Mouse (Mus musculus): ENCODE data around the gene Opa3.

Gene Opa3

DNA sequence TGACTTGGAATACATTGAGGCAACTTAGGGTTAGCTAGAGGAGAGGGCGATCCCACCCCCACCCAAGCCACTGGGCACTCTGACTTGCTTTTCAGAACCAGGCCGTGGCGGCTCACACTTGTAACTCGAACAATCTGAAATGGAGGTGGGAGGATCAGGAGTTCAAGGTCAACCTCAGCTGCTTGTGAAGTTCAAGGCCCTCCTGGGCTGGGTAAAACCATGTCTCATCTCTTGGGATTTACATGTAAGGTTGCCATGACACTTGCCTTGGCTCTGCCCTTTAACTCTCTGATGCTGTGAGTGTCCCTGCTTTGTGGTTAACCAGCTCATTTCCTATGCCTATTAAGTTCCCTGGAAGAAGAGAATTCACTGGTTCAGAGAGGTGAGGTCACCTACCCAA is 18.6 kb upstream of the Opa3 start:
- POLR2A ChIA-PET, result interaction anchor here (0.6 to 2.5 kb wide), 35 partner anchors 8 to 207 kb away, joined by 3 to 16 read pairs (median 4); partner anchors contain the start of genes Eml2 (in 2 of the 4), Fbxo46 (in 1 of the 4), Qpctl (in 1 of the 4) and Snrpd2 (in 1 of the 4)
- CTCF ChIA-PET, result interaction anchor here (0.5 to 3.6 kb wide), 70 partner anchors 8 to 311 kb away, joined by 3 to 47 read pairs (median 5); partner anchors contain the start of genes Eml2 (in 2 of the 4), Cd3eap (in 1 of the 4), Ercc1 (in 1 of the 4) and Fbxo46 (in 1 of the 4)

DNA sequence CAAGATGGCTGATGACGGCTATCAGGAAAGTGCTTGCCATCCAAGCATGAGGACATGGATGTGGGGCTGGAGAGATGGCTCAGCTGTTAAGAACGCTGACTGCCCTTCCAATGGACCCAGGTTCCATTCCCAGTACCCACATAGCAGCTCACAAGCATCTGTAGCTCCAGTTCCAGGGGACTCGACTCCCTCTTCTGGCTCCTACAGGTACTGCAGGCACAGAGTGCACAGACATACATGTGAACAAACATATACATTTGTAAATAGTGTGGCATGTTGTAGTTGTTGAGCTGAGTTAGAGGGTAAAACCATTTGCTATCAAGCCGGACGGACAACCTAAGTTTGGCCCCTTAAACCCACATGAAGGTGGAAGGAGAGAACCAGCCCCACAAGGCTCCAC is 18.1 kb upstream of the Opa3 start:
- ChIA-PET CTCF (interaction anchor here (0.6 to 3.6 kb wide), 53 partner anchors 8 to 156 kb away, joined by 3 to 47 read pairs (median 5); partner anchors contain the start of genes Eml2 (in 2 of the 4), Ercc1 (in 1 of the 4), Fosb (in 1 of the 4) and Ppm1n (in 1 of the 4)), POLR2A (interaction anchor here (0.6 to 2.5 kb wide), 29 partner anchors 10 to 207 kb away, joined by 3 to 16 read pairs (median 5); partner anchors contain the start of genes Eml2 (in 1 of the 4), Qpctl (in 1 of the 4), Snrpd2 (in 1 of the 4) and Vasp (in 1 of the 4))

DNA sequence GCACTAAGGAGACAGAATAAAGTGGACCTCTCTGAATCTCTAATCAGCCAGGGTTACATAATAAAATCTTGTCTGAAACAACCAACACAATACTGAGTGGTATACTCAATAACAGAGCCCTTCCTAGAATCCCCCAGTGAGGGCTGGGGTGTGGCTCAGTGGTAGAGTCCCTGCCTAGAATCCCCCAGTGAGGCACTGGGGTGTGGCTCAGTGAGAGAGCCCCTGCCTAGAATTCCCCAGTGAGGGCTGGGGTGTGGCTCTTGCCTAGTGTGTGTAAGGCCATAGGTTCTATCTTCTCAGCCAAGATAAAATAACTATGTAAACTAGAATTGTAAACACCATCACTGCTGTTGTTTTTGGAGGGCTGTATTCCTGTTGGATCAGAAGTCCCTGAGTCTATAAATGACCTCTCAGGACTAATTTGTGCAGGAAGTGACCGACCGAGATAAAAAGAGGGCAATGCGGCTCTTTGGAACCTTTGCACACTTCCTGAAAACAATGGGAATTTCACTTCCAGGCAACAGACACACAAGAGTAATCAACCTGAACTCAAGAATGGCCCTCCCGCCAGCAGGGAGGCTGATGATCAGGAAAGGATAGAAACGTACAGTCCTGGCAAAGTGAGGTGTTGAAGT is 17.0 kb upstream of the Opa3 start:
- CTCF ChIA-PET, result interaction anchor here in 1 of 4 experiments (1.0 kb wide), 1 partner anchor 17 kb away, joined by 3 read pairs; no protein-coding TSS in a partner anchor

DNA sequence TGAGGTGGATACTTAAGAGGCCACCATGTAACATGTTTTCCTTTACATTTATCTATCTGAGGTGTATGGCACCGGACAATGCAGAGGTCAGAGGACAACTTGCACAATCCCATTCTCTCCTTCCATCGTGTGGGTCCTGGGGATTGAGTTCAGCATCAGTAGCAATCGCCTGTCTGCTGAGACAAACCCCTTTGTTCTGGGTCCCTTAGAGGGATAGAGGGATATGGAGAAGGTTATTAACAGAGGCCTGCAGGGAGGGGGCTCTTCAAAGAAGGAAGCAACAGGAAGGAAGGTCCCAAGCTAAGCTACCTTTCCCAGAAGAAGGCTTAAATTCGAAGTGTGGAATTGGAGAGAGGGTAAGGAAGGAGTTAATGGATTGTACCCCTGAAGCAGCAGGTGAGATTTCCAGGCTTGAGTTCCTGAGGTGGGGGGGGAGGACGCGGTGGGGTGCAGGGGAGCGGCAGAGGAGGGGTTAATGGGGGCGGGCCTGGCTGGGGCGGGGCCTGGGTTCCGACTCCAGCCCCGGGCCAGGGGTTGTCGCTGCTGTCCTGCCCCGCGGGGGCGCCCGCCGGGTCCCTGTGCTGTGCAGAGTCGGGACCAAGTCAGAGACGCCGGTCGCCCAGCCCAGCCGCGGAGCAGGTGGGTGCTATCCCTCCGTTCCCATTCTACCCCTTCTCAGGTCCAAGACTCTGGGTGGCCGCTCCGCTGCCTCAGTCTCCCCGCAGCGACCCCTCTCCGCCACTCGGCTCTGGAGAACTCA is 16.0 kb upstream of the Opa3 start, which contains the start of gene Gpr4:
Gpr4 (plus strand) TSS at position 543 of the 760 bp plus-strand sequence.
- POLR2A ChIA-PET, result interaction anchor here in 2 of 4 experiments (0.7 to 1.6 kb wide), 6 partner anchors 10 to 92 kb away, joined by 3 to 5 read pairs (median 4); partner anchors contain the start of gene Fbxo46 (in 1 of the 2)
- CTCF ChIA-PET, result interaction anchor here in 3 of 4 experiments (0.6 to 1.0 kb wide), 4 partner anchors 10 to 464 kb away, joined by 3 to 13 read pairs (median 6); partner anchors contain the start of gene Cd3eap (in 1 of the 3)

More for the DNA sequence above, 17.0 kb upstream of the Opa3 start:
- POLR2A ChIA-PET, result interaction anchor here in 2 of 4 experiments (0.9 to 1.6 kb wide), 3 partner anchors 17 to 61 kb away, joined by 3 to 5 read pairs (median 4); no protein-coding TSS in a partner anchor

DNA sequence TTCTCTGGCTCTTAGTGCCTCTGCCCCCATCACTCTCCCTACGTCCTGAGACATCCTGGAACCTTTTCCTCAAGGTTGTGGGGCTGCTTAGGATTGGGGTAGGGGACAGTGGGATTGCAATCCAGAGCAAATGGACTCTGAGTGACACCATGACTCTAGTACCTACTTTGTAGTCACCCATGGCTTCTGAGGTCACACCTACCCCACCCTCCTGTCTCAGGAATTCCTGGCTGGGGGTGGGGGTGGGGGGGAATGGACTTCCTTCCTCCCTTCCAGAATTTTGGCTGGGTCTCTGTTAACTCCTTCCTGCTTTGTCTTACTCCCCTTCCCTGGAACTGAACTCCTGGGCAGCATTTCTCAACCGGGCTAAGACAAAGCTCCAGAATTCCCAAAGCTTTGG is 14.7 kb upstream of the Opa3 start:
- ChIA-PET POLR2A (interaction anchor here in 3 of 4 experiments (0.5 to 1.8 kb wide), 8 partner anchors 15 to 192 kb away, joined by 3 to 7 read pairs (median 4); partner anchors contain the start of gene Opa3 (in 1 of the 3)), CTCF (interaction anchor here in 2 of 4 experiments (0.6 to 1.3 kb wide), 8 partner anchors 11 to 304 kb away, joined by 3 to 6 read pairs (median 3); no protein-coding TSS in a partner anchor)

DNA sequence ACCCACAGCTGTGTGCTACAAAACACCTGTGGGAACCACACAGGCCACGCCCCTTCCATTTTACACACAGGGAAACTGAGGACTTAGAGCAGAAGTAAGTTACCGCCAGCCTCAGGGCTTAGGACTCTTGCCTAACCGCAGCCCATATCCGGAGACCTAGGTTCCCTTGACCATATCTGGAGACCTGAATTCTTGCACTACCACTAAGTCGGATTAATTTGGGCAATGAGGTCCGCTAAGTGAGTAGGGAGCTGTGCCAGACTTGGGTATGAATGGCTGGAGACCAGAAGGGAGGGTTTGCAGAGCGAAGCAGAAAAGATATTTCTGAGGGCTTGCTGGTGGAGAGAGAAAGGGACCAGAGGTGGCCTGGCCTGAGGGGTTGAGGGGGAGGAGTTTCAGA is 13.8 kb upstream of the Opa3 start:
- ChIA-PET POLR2A (interaction anchor here in 3 of 4 experiments (0.7 to 1.8 kb wide), 10 partner anchors 10 to 218 kb away, joined by 3 to 7 read pairs (median 3); partner anchors contain the start of gene Opa3 (in 1 of the 3)), CTCF (interaction anchor here in 3 of 4 experiments (0.6 to 1.3 kb wide), 5 partner anchors 12 to 36 kb away, joined by 3 to 14 read pairs (median 4); no protein-coding TSS in a partner anchor)

DNA sequence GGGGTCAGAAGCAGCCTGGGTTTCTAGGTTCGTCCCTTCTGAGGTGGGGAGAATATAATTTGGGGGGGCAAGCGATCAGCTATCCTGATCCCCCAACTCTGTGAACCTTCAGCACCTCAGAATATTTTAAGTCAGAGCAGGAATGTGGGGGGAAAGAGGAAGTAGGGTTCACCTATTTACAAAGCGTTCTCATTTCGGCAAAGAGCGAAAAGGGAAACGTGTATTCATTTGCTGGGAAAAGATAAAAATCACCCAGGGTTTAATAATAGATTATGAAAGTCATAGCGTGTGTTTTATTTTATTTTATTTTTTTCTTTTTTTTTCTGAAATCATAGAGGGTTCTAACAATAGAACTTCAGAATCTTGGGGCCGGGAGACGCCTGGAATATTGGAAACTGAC is 13.2 kb upstream of the Opa3 start:
- ChIA-PET CTCF (interaction anchor here in 3 of 4 experiments (0.6 to 1.0 kb wide), 5 partner anchors 12 to 262 kb away, joined by 3 to 14 read pairs (median 4); no protein-coding TSS in a partner anchor), POLR2A (interaction anchor here in 3 of 4 experiments (0.6 to 1.8 kb wide), 8 partner anchors 10 to 217 kb away, joined by 3 to 7 read pairs (median 3); no protein-coding TSS in a partner anchor)

DNA sequence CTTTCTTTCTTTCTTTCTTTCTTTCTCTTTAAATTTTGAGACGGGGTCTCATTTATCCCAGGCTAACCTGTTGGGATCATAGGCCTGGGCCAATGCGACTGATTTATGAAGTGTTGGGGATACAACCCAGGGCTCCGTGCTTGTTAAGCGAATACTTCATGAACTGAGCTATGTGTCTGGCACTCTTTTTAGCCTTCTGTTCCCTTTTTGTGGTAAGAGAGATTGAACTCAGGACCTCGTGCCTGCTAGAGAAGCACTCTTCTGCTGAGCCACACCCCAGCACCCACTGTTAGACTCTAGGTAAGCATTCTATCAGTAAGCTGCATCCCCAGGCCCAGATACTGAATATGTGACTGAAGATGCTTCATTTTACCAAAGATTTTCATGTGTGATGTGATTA is 10.6 kb upstream of the Opa3 start:
- ChIA-PET POLR2A (interaction anchor here in 3 of 4 experiments (0.6 to 2.5 kb wide), 8 partner anchors 9 to 40 kb away, joined by 3 to 19 read pairs (median 4); partner anchors contain the start of gene Opa3 (in 1 of the 3)), CTCF (interaction anchor here in 3 of 4 experiments (0.5 to 1.7 kb wide), 6 partner anchors 8 to 149 kb away, joined by 3 to 9 read pairs (median 4); no protein-coding TSS in a partner anchor)

DNA sequence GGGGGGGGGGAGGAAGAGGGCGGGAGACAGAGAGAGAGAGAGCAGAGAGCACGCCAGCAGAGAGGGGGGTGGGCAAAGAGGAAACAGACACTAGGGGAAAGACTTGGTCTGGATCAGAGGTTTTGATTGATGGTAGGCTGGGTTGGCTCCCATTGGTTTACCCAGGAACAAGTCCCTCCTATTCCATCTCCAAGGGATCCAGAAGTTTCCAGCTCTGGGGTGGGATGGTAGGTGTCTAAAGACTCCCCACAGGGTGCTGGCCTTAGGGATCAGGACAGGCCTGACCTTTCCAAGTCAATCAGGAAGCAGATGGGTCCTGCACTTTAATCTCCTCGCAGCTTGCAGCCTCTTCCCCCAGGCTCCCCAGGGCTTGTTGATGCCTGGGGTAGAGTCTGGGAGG is 10.2 kb upstream of the Opa3 start:
- ChIA-PET POLR2A (interaction anchor here in 3 of 4 experiments (0.8 to 2.5 kb wide), 8 partner anchors 9 to 90 kb away, joined by 3 to 19 read pairs (median 4); partner anchors contain the start of gene Opa3 (in 1 of the 3)), CTCF (interaction anchor here (0.7 to 1.7 kb wide), 8 partner anchors 8 to 49 kb away, joined by 3 to 9 read pairs (median 4); no protein-coding TSS in a partner anchor)

DNA sequence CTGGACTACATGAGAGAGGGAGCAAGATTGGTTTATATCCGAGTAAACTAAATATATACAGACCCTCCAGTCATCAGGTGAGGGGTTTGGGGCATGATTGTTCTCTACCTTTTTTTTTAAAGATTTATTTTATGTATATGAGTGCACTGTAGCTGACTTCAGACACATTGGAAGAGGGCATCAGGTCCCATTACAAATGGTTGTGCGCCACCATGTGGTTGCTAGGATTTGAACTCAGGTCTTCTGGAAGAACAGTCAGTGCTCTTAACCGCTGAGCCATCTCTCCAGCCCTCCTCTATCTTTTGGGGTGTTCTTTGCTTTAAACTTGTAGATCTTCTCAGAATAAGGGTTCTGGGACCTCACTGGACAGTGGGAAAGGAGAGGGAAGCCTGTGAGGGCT is 8.1 kb upstream of the Opa3 start:
- POLR2A ChIA-PET, result interaction anchor here in 2 of 4 experiments (1.0 to 3.0 kb wide), 4 partner anchors 10 to 164 kb away, joined by 3 to 10 read pairs (median 4); no protein-coding TSS in a partner anchor
- CTCF ChIA-PET, result interaction anchor here in 3 of 4 experiments (0.5 to 1.3 kb wide), 8 partner anchors 10 to 161 kb away, joined by 3 to 8 read pairs (median 3); no protein-coding TSS in a partner anchor

DNA sequence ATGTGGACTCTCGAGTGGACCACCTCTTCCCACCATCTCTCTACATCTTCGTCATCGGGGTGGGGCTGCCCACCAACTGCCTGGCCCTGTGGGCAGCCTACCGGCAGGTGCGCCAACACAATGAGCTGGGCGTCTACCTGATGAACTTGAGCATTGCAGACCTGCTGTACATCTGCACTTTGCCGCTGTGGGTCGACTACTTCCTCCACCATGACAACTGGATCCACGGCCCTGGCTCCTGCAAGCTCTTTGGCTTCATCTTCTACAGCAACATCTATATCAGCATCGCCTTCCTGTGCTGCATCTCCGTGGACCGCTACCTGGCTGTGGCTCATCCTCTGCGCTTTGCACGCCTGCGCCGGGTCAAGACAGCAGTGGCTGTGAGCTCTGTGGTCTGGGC is 5.9 kb upstream of the Opa3 start:
- ChIA-PET POLR2A (interaction anchor here in 2 of 4 experiments (0.5 to 3.0 kb wide), 8 partner anchors 13 to 59 kb away, joined by 3 to 13 read pairs (median 6); partner anchors contain the start of gene Ppm1n (in 1 of the 2)), CTCF (interaction anchor here (0.6 to 1.7 kb wide), 8 partner anchors 12 to 361 kb away, joined by 3 to 8 read pairs (median 4); no protein-coding TSS in a partner anchor)

DNA sequence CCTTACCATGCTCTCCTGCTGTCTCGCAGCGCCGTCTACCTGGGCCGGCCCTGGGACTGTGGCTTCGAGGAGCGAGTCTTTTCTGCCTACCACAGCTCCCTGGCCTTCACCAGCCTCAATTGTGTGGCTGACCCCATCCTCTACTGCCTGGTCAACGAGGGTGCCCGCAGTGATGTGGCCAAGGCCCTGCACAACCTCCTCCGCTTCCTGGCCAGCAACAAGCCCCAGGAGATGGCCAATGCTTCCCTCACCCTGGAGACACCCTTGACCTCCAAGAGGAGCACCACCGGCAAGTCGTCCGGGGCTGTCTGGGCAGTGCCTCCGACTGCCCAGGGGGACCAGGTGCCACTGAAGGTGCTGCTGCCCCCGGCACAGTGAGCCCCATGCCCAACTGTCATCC is 5.3 kb upstream of the Opa3 start:
- ChIA-PET CTCF (interaction anchor here (0.5 to 1.7 kb wide), 6 partner anchors 13 to 220 kb away, joined by 3 to 8 read pairs (median 4); no protein-coding TSS in a partner anchor), POLR2A (interaction anchor here in 2 of 4 experiments (1.2 to 3.0 kb wide), 6 partner anchors 14 to 58 kb away, joined by 3 to 13 read pairs (median 8); partner anchors contain the start of gene Ppm1n (in 1 of the 2))

DNA sequence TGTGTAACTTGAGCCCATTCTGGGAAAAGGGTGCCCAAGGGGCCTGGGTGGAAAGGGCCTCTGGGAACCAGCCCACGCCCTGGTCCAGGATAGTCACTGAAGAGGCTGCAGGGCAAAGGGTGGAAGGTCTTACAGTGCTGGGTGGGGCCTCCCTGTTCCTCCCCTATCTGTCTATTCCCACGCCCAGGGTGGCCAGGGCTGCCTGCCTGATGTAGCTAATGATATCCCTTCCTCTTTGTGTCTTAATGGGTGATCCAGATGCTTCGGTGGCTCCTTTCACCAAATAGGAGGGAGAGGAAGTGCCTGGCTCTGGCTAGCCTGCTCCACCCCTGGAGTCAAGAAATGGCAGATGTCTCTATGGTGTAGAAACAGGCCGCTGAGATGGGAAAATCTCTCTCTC is 3.2 kb upstream of the Opa3 start:
- CTCF ChIA-PET, result interaction anchor here in 2 of 4 experiments (0.5 to 0.7 kb wide), 2 partner anchors 46 to 171 kb away, joined by 4 read pairs; partner anchors contain the start of gene Rsph6a (in 1 of the 2)

DNA sequence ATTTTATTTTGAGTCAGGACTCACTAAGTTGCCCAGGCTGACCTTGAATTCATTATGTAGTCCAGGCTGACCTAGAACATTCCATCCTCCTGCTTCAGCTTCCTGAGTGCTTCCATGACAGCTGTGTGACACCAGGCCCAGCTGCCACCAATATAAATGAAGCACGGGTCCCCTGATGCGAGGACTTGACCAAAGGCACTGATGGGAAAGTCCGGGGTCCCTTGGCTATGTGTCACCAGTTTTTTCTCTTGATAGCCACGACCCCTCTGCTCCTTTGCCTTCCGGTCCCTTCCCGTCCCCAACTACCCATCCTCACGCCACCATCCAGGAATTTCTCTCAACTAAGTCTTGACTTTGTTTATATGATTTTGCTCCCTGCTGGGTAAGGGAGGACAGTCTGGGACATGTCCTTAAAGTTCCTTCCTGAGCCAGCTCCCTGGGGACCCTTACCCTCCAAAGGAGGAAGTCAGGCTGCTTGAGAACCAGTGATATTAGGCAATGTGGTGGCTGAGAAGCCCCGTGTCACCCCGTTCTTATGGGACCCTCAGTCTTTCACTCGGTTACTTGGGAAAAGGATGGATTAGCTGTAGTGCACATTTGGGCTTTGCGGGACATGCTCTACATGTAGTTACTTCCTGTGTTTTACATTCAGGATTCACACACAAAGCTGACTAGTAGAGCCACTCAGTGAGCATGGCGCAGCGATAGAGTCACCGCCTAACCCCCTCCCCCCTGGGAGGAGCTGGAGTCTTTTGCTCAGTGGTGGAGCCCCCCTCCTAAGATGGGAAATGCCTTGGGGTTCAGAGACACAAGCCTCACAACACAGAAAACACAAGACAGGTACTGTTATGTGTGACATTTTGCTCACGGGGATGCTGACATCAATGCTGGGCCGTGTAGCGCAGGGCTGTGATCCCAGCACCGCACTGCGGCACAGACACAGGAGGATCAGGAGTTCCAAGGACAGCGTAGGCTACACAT is 1.0 kb upstream of the Opa3 start:
- ChIA-PET CTCF (interaction anchor here in 2 of 4 experiments (0.7 to 1.8 kb wide), 13 partner anchors 13 to 87 kb away, joined by 3 to 12 read pairs (median 3); partner anchors contain the start of gene Ppm1n (in 1 of the 2)), POLR2A (interaction anchor here (0.6 to 6.7 kb wide), 23 partner anchors 9 to 160 kb away, joined by 3 to 82 read pairs (median 4); partner anchors contain the start of genes Fosb (in 1 of the 4), Gpr4 (in 1 of the 4) and Vasp (in 1 of the 4))

More for the DNA sequence above, 3.2 kb upstream of the Opa3 start:
- POLR2A ChIA-PET, result interaction anchor here in 1 of 4 experiments (0.6 to 1.1 kb wide), 2 partner anchors 10 to 27 kb away, joined by 3 read pairs; no protein-coding TSS in a partner anchor

DNA sequence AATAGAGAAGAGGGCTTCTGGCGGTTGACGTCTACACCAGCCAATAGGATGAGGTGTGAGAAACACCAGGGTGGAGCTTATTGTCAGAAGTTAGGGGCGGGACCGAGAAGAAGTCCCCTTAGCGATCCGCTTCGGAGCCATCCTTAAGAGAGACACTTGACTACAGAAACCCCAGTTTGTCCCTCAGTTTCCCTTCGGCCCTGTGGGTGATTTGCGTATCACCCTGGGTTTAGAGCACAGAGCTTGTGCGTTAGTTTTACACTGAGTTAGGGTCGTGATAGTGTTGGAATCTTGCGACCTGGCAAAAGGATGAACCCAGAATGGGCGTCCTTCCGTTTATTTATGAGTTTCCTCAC is 637 bp downstream of the Opa3 start:
- POLR2A ChIA-PET, result interaction anchor here in 3 of 4 experiments (0.6 to 6.7 kb wide), 102 partner anchors 9 to 586 kb away, joined by 3 to 82 read pairs (median 4); partner anchors contain the start of genes Cd3eap (in 2 of the 3), Eml2 (in 2 of the 3), Fosb (in 2 of the 3) and Ppm1n (in 2 of the 3)
- CTCF ChIA-PET, result interaction anchor here in 3 of 4 experiments (0.5 to 4.9 kb wide), 33 partner anchors 11 to 139 kb away, joined by 3 to 46 read pairs (median 5); partner anchors contain the start of genes Eml2 (in 1 of the 3), Fosb (in 1 of the 3), Gipr (in 1 of the 3) and Ppm1n (in 1 of the 3)
